Mouse (Mus musculus) cerebellum, postnatal 25 days (tissue): ENCODE measurements at regions not wholly inside any gene's neighbourhood (a gene's known extent, or its start where the extent isn't known, plus 50 kb on each side); places are given as distances from the start of the nearest gene placed in this dataset.

Experiments used
- DNase-seq, 2 experiments: peaks; one replicate each; pipeline ENCODE4 v3.0.0; 2021; ENCODE audit warnings: mixed read lengths in 2 of 2

DNA sequence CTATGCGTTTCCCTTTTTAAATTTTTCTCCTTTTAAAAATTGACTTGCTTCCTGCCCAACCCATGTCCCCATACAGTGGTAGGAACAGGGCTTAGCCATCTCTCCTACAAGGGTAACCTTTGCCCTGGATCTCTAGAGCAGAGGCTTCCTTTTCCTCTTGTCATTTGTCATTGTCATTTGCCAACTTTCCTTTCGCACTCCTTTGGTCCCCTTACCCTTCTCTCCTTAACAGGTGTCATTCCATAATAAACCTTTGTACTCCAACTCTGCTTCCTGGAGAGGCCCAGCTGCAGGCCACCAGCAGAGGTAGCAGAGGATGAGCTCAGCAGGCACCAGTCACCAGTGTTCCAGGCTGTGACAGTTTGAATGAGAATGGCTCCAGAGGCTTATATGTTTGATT is 347.4 kb upstream of the Id2 start:
- no peak for DNase-seq

DNA sequence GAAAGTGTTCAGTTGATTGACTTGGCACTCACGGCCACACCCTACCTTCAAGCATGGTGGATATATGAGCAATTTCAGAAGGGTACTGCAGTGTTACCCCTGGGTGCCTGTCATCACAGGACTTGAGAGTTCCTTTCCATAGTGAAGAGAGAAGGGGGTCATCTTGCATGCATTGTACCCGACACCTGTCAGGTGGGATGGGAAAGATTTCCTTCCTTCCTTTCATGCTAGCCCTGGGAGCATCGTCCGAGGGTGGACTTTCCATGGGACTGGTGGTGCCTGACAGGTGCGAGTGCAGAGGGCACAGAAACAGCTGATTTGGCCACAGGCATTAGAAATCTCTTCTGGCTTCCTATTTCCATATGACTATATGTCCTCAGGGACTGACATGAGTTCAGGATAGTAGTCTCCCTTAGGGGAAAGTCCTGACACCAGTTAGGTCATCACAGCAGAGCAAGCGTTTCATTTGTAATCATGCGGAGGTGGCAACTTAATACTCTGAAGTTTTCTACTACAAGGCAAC is 342.1 kb upstream of the Id2 start:
- DNase-seq = no peak

DNA sequence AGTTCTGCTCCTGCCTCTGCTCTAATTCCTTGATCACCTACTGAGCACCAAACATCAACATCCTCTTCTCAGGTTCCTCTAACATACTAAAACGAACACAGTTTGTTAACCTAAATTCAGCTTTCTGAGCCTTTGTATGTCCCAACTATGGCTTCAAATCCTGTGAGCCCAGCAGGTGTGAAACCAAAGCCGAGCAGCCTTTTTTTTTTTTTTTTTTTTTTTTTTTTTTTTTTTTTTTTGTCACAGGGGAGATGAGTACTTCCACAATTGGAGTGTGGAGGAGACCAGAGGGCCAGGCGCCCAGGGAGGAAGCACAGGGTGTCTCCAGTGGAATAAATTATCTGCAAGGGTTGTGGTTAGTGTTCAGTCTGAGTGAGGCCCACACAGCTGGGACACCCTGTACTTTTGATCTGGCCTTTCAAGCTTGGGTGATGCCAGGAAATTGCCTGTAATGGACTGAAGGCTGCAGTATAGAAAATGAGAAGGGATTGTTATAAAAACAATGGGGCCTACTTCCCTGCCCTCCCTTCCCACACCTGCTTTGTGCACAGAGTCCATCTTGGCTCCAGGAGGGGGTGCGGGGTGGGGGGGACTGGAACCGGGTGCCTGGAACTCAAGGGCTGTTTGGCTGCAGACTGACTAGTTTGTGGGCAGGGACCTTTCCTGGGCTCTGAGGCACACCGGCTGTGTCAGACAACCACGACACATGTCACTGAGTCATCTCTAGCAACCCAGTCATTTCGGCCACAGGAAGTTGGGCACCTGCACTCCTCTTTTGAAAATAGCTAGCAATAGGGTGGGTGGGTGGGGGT is 341.5 kb upstream of the Id2 start:
- no peak for DNase-seq

DNA sequence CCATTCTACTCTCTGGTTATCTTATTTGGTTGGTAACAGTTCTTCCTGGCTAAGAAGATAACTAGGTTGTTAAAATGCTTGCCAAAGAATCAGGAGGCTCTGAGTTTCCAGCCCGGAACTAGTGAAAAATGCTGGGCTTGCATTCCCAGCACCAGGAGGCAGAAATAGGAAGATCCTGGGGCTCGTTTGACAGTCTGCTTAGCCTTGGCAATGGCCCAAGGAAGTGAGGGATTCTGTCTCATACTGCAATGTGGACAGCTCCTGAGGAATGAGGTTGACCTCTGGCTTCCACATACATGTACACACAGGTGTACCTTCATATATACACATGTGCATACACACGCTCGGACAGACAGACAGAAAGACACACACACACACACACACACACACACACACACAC is 340.6 kb upstream of the Id2 start:
- DNase-seq = peak; percentile 27 to 63

DNA sequence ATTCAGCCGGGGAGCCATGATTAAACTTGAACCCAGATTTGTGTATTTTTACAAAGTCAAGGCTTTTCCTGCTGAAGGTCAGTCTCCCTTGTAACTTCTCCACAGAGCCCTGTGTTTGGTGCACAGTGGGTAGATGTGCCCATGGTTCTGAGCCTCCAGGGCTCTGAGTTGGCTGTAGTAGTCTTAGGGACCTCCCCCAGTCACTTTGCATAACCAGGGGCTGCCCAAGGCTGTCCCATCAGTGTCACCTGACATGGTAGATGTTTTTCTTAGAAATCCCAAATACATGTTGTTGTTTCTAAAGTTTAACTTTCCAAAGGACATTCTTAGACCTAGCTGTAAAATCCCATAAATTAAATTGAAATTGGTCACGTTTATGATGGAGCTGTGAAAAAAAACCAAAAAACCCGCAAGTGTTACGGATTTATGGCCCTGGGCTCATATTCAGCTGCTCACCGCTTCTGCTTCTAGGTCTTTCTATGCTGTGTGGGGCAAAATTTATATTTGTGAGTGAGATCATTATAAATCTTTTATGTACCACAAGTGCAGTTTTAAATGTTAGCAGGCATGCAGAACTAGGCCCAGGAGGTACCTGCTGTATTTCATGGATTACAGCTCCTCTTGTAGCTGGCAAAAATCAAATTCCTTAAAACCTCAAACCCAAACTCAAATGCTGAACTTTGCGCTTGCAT is 339.4 kb upstream of the Id2 start:
- no peak for DNase-seq

DNA sequence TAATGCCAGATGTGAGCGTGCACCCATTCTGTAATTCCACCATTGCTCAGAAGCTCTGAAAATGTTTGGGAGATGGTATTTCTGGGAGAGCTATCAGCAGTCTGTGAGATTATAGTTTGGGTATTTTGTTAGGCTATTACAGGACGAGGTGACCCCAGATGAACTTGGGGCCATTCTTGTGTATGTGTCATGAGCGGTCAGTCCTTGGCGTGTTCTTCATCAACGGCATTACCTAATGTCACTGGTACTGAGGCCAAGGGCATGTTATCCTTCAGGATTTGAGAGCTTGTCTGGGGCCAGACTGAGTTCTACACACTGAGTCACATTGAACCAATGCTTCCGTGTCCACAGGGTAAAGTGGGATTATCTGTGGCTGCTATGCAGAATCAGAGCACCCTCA is 335.9 kb upstream of the Id2 start:
- DNase-seq = no peak

DNA sequence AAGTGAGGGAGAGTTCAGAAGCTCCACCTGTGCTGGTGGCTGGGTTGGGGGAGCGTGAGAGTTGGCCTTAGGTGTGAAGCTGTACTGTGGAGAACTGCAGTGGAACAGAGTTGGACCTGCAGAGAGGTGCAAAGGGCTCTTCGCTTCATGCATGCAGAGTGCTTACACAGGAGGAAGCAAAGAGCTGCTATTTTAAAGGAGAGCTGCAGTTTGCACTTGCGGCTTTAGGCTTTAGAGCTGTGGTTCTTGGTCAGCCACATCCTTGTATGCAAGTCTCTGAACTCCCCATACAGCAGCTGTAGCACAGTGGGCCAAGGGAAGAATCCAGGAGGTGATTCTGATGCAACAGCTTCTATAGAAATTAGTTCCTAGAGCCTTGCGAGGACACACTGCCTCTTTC is 334.0 kb upstream of the Id2 start:
- no peak for DNase-seq

DNA sequence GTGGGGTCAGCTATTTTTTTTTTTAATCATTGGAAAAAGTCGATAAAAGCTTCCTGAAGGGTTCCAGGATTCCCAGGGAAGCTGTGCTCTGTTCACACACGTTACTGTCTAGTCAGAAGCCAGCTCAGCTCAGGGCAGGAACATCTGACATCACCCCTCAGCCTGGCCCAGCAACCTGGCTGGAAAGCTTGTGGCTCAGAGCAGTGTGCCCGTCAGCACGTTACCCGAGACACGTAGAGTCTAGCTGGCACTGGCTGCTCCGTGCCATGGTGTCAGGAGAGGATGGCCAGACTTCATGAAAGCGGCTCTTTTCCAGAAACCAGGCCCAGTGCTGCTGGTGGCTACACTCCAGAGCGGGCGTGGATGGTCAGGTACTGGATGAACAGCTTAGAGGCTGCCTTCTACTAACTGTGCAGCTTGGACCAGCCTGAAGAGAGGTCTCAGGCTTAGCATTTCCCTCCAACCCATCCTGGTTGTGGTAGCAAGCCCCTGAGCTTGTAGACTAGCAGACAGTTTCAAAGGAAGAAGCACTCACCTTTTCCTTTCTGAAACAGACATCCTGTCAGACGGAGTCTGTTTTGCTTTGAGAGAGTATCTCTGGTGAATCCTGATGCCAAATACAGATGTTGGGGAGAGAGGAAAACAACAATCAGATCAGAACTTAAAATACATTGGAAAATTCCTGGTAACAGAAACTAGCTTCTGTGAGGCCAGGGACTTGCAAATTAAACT is 331.1 kb upstream of the Id2 start:
- no peak for DNase-seq

DNA sequence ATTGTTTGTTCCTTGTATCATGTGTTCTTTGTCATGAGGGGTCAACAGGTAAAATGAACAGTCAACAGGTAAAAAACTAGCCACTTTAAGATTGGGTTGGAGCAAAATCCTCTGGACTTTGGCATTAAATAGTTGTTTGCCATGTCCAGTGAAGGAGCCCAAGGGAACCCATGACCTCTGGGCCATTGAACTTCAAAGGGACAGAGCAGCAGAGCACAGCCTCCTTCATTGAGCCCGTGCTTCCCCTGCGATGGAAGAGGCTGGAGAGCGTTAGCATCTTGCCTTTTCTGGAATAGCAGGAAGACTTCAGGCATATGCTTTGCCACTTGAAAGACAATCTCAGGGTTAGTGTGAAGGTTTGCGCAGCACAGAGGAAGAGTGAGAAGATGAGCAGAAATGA is 320.4 kb upstream of the Id2 start:
- no peak for DNase-seq

DNA sequence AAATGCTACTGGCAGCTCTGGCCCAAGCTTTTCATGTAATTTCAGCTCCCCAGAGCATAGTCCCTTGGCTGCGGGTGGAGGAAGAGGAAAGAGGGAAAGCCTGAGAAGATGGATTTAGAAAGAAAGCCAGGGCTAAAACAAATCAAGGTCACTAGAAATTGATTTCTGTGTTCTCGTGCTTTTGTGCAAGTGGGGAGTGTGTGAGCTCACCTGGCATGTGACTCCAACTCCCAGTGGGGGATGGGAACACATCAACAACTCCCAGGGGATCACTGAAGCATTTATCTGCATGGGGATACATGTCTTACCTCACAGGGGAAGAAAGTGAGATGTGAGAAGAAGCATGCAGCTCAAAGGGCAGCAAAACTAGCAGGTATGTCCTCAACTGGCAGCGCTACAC is 319.6 kb upstream of the Id2 start:
- no peak for DNase-seq

DNA sequence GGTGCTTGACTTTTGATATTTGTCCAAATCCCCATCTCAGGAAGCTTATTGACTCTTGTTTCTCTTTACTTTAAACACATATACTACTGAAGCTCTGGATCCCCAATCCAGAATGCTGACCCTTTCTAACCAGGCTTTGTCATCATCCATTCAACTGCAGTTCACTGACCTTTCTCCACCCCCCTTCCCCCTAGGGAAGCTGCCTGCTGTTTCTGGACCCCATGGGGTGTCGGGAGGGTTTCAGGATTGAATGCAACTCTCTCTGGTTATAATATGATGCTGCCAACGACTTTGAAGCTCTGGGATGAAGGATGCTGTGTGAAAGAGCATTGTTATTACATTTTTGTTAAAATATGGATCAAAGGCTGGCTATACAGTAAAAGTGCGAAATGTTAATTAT is 318.7 kb upstream of the Id2 start:
- no peak for DNase-seq

DNA sequence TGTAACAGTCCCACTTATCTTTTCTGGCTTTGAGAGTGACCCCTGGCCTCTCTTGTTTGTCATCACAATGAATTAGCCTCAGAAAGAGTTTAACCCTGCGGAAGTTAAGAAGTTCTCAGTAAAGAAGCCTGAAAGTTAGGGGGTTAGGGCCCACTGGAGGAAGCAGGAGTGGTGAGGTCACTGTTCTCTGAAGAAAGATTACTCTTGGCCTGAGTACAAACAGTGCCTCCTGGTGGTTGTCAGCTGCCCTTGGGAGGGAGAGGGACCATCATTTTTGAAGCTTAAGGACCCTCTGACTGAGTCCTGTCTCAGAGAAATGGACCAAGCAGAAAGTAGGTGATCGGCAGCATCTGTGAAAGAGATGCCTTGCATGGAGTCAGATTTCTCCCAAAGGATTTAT is 318.3 kb upstream of the Id2 start:
- no peak for DNase-seq

DNA sequence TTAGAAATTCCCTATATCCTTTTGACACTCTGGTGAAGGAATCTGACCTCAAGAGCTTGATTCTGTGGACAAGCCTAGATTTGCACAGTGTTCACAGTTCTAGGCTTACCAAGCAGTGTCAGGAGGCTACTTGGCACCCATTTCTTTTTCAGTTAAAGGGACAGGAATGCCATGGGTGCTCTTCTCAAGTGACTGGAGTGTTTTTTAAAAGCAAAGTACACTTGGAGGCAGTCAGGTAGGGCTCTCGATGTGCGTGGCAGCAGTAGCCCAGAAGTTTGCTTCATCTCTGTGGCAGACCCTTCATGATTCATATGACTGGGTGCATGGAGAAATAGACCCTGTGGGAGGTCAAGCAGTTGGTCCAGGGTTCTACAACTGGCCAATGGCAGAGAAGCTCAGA is 310.4 kb upstream of the Id2 start:
- no peak for DNase-seq

DNA sequence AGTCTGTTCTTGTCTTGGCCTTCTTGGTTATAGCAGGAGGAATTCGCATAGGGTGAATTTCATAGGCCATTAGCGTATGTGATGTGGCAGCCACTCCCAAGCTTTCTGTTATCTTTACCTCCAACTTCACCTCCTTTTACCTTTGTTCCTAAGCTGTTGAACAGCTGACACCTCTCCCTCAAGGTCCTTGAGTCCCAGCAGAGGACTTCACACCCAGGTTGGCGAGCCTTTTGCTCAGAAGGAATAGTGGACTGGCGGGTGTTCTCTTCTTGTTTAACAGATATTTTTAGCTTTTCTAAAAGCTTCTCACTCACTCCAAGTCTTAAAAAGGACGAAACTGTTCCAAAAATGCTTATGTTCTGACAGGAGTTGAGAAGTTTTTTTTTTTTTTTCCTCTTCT is 303.4 kb upstream of the Id2 start:
- DNase-seq = no peak

DNA sequence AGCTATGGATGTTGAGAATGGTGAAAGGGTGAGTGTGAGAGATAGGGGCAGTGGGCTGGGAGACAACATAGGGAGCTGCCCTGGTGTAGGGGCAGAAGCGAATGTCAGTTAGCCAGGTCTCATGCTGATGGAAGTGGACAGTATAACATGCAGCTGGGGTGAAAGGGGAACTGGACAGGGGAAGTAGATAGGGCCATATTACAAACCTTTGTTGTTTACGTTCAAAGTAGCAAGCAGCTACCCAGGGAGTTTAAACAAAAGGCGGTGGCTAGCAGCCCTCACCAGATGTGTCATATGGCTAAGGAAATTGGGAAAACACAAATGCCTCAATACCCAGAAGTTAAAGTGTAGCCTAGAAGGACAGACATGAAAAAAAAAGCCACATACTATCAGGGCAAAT is 301.8 kb upstream of the Id2 start:
- DNase-seq = no peak

DNA sequence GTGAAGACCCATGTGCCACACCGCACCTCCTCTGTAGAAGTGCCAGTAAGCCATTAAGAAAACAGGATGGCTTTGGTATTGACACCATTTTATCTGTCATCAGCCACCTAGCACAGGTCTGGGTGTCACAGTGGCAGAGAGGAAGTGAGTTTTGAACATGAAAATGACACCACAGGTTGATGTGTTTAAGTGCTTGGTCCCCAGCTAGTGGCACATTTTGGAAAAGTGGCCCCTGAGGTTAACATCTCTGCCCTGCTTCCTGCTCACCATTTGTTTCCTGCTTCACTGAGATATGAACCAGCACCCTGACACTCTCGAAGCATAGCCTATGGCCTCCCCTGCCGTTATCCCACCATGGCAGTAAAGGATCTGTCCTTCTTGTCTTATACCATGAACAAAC is 297.4 kb upstream of the Id2 start:
- DNase-seq = no peak

DNA sequence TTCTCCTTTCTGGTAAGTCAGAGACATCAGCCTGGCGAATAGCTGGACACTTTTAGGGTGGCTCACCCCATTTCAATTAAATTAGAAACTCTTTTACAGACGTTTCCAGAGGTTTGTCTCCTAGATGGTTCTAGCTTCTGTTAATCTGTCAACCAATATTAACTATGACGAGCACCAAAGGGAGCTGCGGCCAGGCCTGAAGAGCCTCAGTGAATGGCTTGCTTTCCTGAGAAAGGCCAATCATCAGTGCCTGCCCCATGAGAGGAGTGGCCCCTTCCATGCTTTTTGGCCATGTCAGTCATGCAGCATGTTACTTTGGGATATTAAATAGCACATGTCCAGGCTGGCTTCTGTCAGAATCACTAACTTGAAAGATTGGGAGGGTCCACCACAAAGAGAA is 296.6 kb upstream of the Id2 start:
- no peak for DNase-seq

DNA sequence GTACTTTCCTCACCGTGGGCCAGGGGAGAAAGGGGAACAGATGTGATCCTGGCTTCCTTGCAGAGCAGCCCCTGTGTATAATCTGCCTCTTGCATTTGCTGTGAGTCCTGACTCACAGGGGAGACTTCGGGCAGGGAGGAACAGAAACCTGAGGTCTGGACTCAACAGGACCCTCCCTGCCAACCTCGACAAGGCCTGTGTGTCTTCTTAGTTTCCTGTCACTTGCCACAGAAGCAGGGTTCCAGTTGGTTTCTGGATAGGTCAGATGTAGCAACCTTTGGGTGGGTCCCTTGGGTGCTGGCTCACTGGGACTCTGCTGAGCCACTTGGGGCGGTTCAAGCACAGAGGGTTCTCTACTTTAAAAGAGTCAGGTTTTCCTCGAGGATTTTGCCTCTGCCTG is 292.3 kb upstream of the Id2 start:
- DNase-seq = no peak

DNA sequence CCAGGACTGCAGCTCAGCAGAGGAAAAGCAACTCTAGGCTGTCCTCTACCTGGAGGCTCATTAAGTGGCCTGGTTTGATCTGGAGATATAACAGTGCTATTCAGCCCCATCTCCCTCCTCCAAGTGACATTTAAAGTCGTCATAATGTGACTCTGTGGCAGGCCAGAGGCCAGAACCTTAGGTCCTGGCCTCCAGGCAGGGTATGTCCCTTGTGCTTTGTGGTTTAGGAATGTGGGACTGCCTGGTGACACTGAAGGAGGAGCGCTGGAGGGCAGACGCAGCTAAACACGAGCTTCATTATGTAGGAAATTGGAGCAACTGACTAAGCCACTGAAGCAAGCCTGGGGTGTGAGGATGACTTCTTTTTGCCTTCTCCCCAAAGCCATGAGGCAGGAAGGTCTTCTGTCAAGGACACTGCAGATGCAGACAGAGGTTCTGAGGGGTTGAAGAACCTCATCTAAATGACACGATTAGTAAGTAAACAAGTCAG is 290.9 kb upstream of the Id2 start:
- no peak for DNase-seq

DNA sequence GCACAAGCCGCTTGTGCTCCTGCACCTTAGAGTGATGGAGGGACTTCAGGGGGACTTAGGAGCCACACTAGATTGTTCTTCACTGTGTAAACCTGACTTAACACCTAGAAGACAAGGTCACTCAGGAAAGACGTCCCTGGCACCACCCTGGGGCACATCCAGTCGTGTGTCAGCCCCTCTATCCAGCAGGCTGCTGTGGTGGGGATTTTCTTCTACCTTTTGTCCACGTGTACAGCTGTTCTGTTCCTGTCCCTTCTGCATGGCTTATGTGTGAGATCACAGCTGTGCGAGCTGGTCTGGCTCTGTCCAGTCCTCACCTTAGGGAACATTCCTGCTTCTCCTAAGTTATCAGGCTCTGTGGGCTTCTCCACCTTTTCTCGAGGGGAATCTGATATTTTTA is 286.0 kb upstream of the Id2 start:
- no peak for DNase-seq

DNA sequence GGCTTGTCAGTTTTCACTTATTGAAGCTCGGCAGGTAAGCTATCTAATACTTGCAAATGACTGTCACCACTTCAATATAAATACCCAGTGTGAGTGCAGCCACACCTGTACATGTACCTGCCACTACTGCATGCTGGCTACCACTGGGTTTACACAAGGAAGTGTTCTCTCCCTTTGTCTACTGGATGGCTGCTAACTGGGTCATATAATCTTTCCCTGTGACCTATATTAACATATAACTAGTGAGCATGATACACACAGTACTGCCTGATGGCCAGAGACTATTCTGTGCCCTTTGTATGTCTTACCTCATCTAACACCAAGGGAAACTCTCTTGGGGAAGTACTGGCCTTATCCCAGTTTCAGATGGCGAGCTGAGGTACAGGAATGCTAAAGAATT is 285.5 kb upstream of the Id2 start:
- no peak for DNase-seq

DNA sequence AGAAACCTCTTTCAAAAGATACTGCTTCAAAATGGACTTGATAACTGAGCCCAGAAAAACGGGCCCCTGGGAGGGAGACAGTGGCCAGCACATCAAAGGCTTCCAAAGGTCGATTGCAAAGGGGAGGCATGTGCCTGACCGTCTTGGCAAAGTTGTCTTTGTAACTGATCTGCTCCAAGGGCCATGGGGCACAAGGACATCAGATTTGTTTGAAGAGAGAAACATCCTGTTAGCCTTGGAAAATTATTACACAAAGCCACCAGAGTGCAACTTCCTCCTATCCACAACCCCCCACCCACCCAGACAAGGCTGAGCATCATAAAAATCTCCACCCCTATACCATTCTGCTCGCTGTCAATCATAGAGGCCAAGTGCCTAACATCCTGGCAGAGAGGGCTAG is 284.7 kb upstream of the Id2 start:
- no peak for DNase-seq

DNA sequence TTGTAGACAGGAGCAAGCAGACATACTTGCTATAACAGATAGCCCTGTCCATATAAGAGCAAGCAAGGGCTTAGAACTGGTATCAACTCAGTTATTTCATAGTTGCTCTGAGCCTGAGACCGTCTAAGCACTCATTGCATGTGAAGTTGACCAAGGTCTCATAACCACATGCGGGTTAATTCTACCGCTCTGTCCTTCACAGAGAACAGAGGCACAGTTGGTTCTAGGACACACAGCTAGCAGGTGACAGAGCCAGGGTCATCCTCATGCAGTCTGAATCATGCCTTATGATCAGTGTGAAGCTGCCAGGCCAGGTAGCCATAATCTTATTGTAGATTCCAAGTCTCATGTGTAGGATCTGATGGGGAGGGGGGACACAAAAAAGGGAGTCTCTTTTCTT is 283.1 kb upstream of the Id2 start:
- DNase-seq = no peak

DNA sequence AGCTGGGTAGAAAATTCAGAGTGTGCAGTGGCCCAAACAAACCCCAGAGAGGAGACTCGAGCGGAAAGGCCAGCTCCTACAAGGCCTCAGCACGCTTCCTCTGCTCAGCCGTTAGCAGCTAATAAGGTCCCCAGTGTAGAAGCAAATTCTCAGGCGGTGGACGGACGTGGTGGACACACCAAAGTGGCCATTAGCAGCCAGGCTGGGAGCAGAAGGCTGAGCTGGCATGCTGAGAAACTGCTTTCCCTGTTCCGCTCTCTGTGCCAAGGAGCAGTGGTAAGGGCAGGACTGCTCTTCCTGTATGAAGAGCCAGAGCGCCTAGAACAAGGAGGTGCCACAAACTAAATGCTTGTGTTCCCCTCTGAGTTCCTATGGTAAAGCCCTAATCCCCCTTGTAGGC is 282.1 kb upstream of the Id2 start:
- peak; percentile 68 to 75 for DNase-seq
